Mouse (Mus musculus) forebrain, embryonic 10.5 days (tissue): ENCODE measurements at regions not wholly inside any gene's neighbourhood (a gene's known extent, or its start where the extent isn't known, plus 50 kb on each side); places are given as distances from the start of the nearest gene placed in this dataset.
A peak's percentile ranks its signal among the peaks of the same experiment; 100 is the strongest.

ENCODE experiments used
- DNase-seq: peaks from one replicate; pipeline ENCODE4 v3.0.0-alpha.2; 2017; ENCODE audit warnings: low spot score; ENCODE audit errors: extremely low spot score
- H3K27ac ChIP-seq: fragments of 300-500 bp; sonication (generic); 2 replicates; pipeline ENCODE4 v1.5.1; 2016; ENCODE audit warnings: mild to moderate bottlenecking
- H3K27me3 ChIP-seq: fragments of 300-500 bp; sonication (generic); 2 replicates; pipeline ENCODE4 v1.6.1; 2016; ENCODE audit warnings: mild to moderate bottlenecking; ENCODE audit not compliant: poor library complexity, severe bottlenecking
- H3K36me3 ChIP-seq: fragments of 300-500 bp; sonication (generic); replicated peaks from 2 replicates; pipeline ENCODE4 v1.6.1; 2016; ENCODE audit warnings: mild to moderate bottlenecking, moderate library complexity
- H3K4me1 ChIP-seq: fragments of 300-500 bp; sonication (generic); 2 replicates; pipeline ENCODE4 v1.6.1; 2016
- H3K4me3 ChIP-seq: fragments of 300-500 bp; sonication (generic); 2 replicates; pipeline ENCODE4 v1.5.1; 2016; ENCODE audit warnings: mild to moderate bottlenecking, moderate library complexity
- H3K9me3 ChIP-seq: fragments of 300-500 bp; sonication (generic); 2 replicates; pipeline ENCODE4 v1.6.1; 2016; ENCODE audit warnings: mild to moderate bottlenecking, moderate library complexity
- WGBS: fragments of 180-500 bp; shearing (Covaris S2); methylation state at CpG from one replicate; pipeline ENCODE4 v1.1.7; 2016; 5-methylcytosine and 5-hydroxymethylcytosine counted together

- no peaks in the 10 kb centered on the region for H3K27me3 ChIP-seq
- 96% methylated on average over 1 of the region's 1 CpGs for WGBS
- no peak overlapping the region for H3K4me3 ChIP-seq
- DNase-seq, result no peak
- peaks cover 6% of the 10 kb centered on the region; the same call in 1 of the 2 replicates for H3K4me1 ChIP-seq
- no peaks in the 10 kb centered on the region for H3K9me3 ChIP-seq
- no peak overlapping the region for H3K27ac ChIP-seq
- H3K36me3 ChIP-seq, result no peaks in the 10 kb centered on the region
These were observed 308.0 kb downstream of the Cmpk2 start for GRCm38 (mm10) chr12:26776986-26777385.

- Histone ChIP-seq H3K36me3 (no peaks in the 10 kb centered on the region), H3K4me1 (peaks cover 16% of the 10 kb centered on the region), H3K27ac (no peak overlapping the region), H3K4me3 (no peak overlapping the region), H3K9me3 (no peaks in the 10 kb centered on the region), H3K27me3 (no peaks in the 10 kb centered on the region)
- WGBS, result 91% methylated on average over 2 of the region's 2 CpGs
- DNase-seq, result no peak
These were observed 305.0 kb downstream of the Cmpk2 start for GRCm38 (mm10) chr12:26774016-26774415.

- H3K27me3 ChIP-seq, result no peaks in the 10 kb centered on the region
- no peak for DNase-seq
- no peak overlapping the region for H3K4me3 ChIP-seq
- H3K36me3 ChIP-seq, result no peaks in the 10 kb centered on the region
- peaks cover 11% of the 10 kb centered on the region for H3K4me1 ChIP-seq
- no peaks in the 10 kb centered on the region for H3K9me3 ChIP-seq
- H3K27ac ChIP-seq, result peak overlapping the region; percentile 59; the same call in 1 of the 2 replicates
- 93% methylated on average over 1 of the region's 1 CpGs for WGBS
These were observed 302.0 kb downstream of the Cmpk2 start for GRCm38 (mm10) chr12:26770753-26771583.

GRCm38 (mm10) chr12:26767551-26767950, 298.5 kb downstream of the Cmpk2 start:
- Histone ChIP-seq H3K9me3 (no peaks in the 10 kb centered on the region), H3K4me1 (peaks cover 11% of the 10 kb centered on the region), H3K4me3 (no peak overlapping the region), H3K27me3 (no peaks in the 10 kb centered on the region), H3K36me3 (no peaks in the 10 kb centered on the region), H3K27ac (no peak overlapping the region)
- WGBS, result 86% methylated on average over 3 of the region's 3 CpGs
- no peak for DNase-seq

GRCm38 (mm10) chr12:26758657-26759325, 289.8 kb downstream of the Cmpk2 start:
- H3K9me3 ChIP-seq, result no peaks in the 10 kb centered on the region
- H3K27ac ChIP-seq, result no peak overlapping the region
- DNase-seq, result no peak
- peaks cover 10% of the 10 kb centered on the region for H3K4me1 ChIP-seq
- H3K27me3 ChIP-seq, result no peaks in the 10 kb centered on the region
- H3K36me3 ChIP-seq, result no peaks in the 10 kb centered on the region
- whole genome bisulfite sequencing, result 90% methylated on average over 9 of the region's 9 CpGs
- H3K4me3 ChIP-seq, result no peak overlapping the region

- Histone ChIP-seq H3K27ac (no peak overlapping the region), H3K9me3 (no peaks in the 10 kb centered on the region), H3K27me3 (no peaks in the 10 kb centered on the region), H3K36me3 (no peaks in the 10 kb centered on the region), H3K4me3 (no peak overlapping the region), H3K4me1 (peaks cover 10% of the 10 kb centered on the region)
- DNase-seq, result no peak
- 50% methylated on average over 2 of the region's 2 CpGs for WGBS
These were observed 287.3 kb downstream of the Cmpk2 start for GRCm38 (mm10) chr12:26756284-26756683.

GRCm38 (mm10) chr12:26754611-26755010, 285.6 kb downstream of the Cmpk2 start:
- peaks cover 10% of the 10 kb centered on the region for H3K4me1 ChIP-seq
- 87% methylated on average over 2 of the region's 2 CpGs for WGBS
- no peak for DNase-seq
- no peaks in the 10 kb centered on the region for H3K36me3 ChIP-seq
- H3K4me3 ChIP-seq, result no peak overlapping the region
- H3K27me3 ChIP-seq, result no peaks in the 10 kb centered on the region
- H3K27ac ChIP-seq, result no peak overlapping the region
- H3K9me3 ChIP-seq, result no peaks in the 10 kb centered on the region

GRCm38 (mm10) chr12:26734558-26734897, 265.5 kb downstream of the Cmpk2 start:
- no peaks in the 10 kb centered on the region for H3K36me3 ChIP-seq
- no peaks in the 10 kb centered on the region for H3K27me3 ChIP-seq
- H3K4me3 ChIP-seq, result no peak overlapping the region
- H3K9me3 ChIP-seq, result no peaks in the 10 kb centered on the region
- peak overlapping the region; percentile 65; the same call in 1 of the 2 replicates for H3K27ac ChIP-seq
- peak; percentile 17 for DNase-seq
- WGBS, result 48% methylated on average over 3 of the region's 3 CpGs
- peaks cover 20% of the 10 kb centered on the region for H3K4me1 ChIP-seq

GRCm38 (mm10) chr12:26733822-26734557, 265.0 kb downstream of the Cmpk2 start:
- Histone ChIP-seq H3K9me3 (no peaks in the 10 kb centered on the region), H3K27me3 (no peaks in the 10 kb centered on the region), H3K4me3 (no peak overlapping the region), H3K36me3 (no peaks in the 10 kb centered on the region), H3K4me1 (peaks cover 20% of the 10 kb centered on the region), H3K27ac (peak overlapping the region; percentile 65; the same call in 1 of the 2 replicates)
- no peak for DNase-seq
- WGBS, result 44% methylated on average over 4 of the region's 4 CpGs

- Histone ChIP-seq H3K4me3 (no peak overlapping the region), H3K36me3 (no peaks in the 10 kb centered on the region), H3K9me3 (no peaks in the 10 kb centered on the region), H3K27ac (no peak overlapping the region), H3K4me1 (peaks cover 22% of the 10 kb centered on the region), H3K27me3 (no peaks in the 10 kb centered on the region)
- WGBS, result 69% methylated on average over 1 of the region's 1 CpGs
- DNase-seq, result no peak
These were observed 254.4 kb downstream of the Cmpk2 start for GRCm38 (mm10) chr12:26723399-26723798.

- Histone ChIP-seq H3K4me3 (no peak overlapping the region), H3K27me3 (no peaks in the 10 kb centered on the region), H3K36me3 (no peaks in the 10 kb centered on the region), H3K4me1 (no peaks in the 10 kb centered on the region), H3K9me3 (no peaks in the 10 kb centered on the region), H3K27ac (no peak overlapping the region)
- 79% methylated on average over 1 of the region's 1 CpGs for WGBS
- DNase-seq, result no peak
These were observed 229.8 kb downstream of the Cmpk2 start for GRCm38 (mm10) chr12:26698838-26699237.

GRCm38 (mm10) chr12:26688048-26688447, 219.0 kb downstream of the Cmpk2 start:
- no peaks in the 10 kb centered on the region for H3K36me3 ChIP-seq

GRCm38 (mm10) chr12:26680568-26680947, 211.6 kb downstream of the Cmpk2 start:
- H3K27ac ChIP-seq, result no peak overlapping the region
- H3K9me3 ChIP-seq, result no peaks in the 10 kb centered on the region
- DNase-seq, result no peak
- WGBS, result 90% methylated on average over 3 of the region's 3 CpGs
- H3K4me1 ChIP-seq, result no peaks in the 10 kb centered on the region
- no peak overlapping the region for H3K4me3 ChIP-seq
- no peaks in the 10 kb centered on the region for H3K27me3 ChIP-seq
- H3K36me3 ChIP-seq, result no peaks in the 10 kb centered on the region

More at GRCm38 (mm10) chr12:26688048-26688447, 219.0 kb downstream of the Cmpk2 start:
- WGBS, result 90% methylated on average over 4 of the region's 4 CpGs
- H3K9me3 ChIP-seq, result no peaks in the 10 kb centered on the region
- no peaks in the 10 kb centered on the region for H3K4me1 ChIP-seq
- H3K27ac ChIP-seq, result no peak overlapping the region
- DNase-seq, result no peak
- no peaks in the 10 kb centered on the region for H3K27me3 ChIP-seq
- no peak overlapping the region for H3K4me3 ChIP-seq
